Mouse (Mus musculus) hindbrain, embryonic 14.5 days (tissue): Measurements from ENCODE around the gene Olfr1444. TPM values are rescaled to one million over a fixed set of nuclear protein-coding genes. Genes with fewer than 3 reads are reported as not detected.
A peak's percentile ranks its signal among the peaks of the same experiment; 100 is the strongest.

Experiments used
- ATAC-seq: fragments of 200-750 bp; cut with Nextera tagmentation; 2 replicates; pipeline ENCODE4 v1.8.0; 2017; ENCODE audit warnings: moderate number of reproducible peaks, mild to moderate bottlenecking, moderate TSS enrichment, moderate library complexity; ENCODE audit not compliant: low FRiP score
- DNase-seq: peaks from one replicate; pipeline ENCODE4 v3.0.0-alpha.2; 2015; ENCODE audit warnings: low spot score
- H3K27ac ChIP-seq: fragments of 300-500 bp; sonication (generic); 2 replicates; pipeline ENCODE4 v1.5.1; 2014; ENCODE audit warnings: mild to moderate bottlenecking, moderate library complexity
- H3K27me3 ChIP-seq: fragments of 300-500 bp; sonication (generic); 2 replicates; pipeline ENCODE4 v1.6.1; 2014; ENCODE audit warnings: mild to moderate bottlenecking, low read length, mixed read lengths; ENCODE audit not compliant: control insufficient read depth, insufficient read depth
- H3K36me3 ChIP-seq: fragments of 300-500 bp; sonication (generic); replicated peaks from 2 replicates; pipeline ENCODE4 v1.6.1; 2014; ENCODE audit not compliant: control insufficient read depth, insufficient read depth
- H3K4me1 ChIP-seq: fragments of 300-500 bp; sonication (generic); replicated peaks from 2 replicates; pipeline ENCODE4 v1.6.1; 2014; ENCODE audit warnings: antibody characterized with exemption, low read length, mixed read lengths; ENCODE audit not compliant: control insufficient read depth, insufficient read depth
- H3K4me2 ChIP-seq: fragments of 300-500 bp; sonication (generic); replicated peaks from 2 replicates; pipeline ENCODE4 v1.6.1; 2014; ENCODE audit warnings: mild to moderate bottlenecking, moderate library complexity
- H3K4me3 ChIP-seq: fragments of 300-500 bp; sonication (generic); replicated peaks from 2 replicates; pipeline ENCODE4 v1.5.1; 2014; ENCODE audit warnings: mild to moderate bottlenecking, low read length
- H3K9ac ChIP-seq: fragments of 300-500 bp; sonication (generic); 2 replicates; pipeline ENCODE4 v1.6.1; 2014
- H3K9me3 ChIP-seq: fragments of 300-500 bp; sonication (generic); 2 replicates; pipeline ENCODE4 v1.6.1; 2016; ENCODE audit warnings: low read length; ENCODE audit not compliant: control insufficient read depth
- WGBS: fragments of 180-500 bp; shearing (Covaris S2); extraction: QIAGEN DNeasy Blood & Tissue Kit; methylation state at CpG from one replicate; pipeline ENCODE4 v1.1.7; 2014; 5-methylcytosine and 5-hydroxymethylcytosine counted together
- polyA plus RNA-seq: library from polyadenylated mRNA; unstranded; fragments of >200 nt; fragmentation: Nextera tagmentation; extraction: Ambion mirVana; gene quantifications from 2 replicates; pipeline ENCODE4 v1.2.1, GENCODE M21; 2014

Olfr1444 gene
- not detected in 2 replicates for polyA plus RNA-seq

GRCm38 (mm10) chr19:12856983-12857382 lies at the start of gene Olfr1444:
TSS of gene Olfr1444 (plus strand) at chr19:12857283.
- DNase-seq (no peak), ATAC-seq (no peak)
- no peak within 1 kb of the TSS for H3K27ac ChIP-seq
- no peaks in the 10 kb centered on the region for H3K27me3 ChIP-seq
- H3K4me1 ChIP-seq = no peaks in the 10 kb centered on the region
- 53% methylated on average over 1 of the region's 1 CpGs for WGBS
- no peak within 1 kb of the TSS for H3K4me3 ChIP-seq
- H3K36me3 ChIP-seq = no peaks in the 10 kb centered on the region
- H3K9me3 ChIP-seq = no peaks in the 10 kb centered on the region
- no peak within 1 kb of the TSS for H3K9ac ChIP-seq
- no peak within 1 kb of the TSS for H3K4me2 ChIP-seq

- Histone ChIP-seq H3K9ac (no peak overlapping the region), H3K4me2 (no peak overlapping the region)
- 58% methylated on average over 1 of the region's 1 CpGs for WGBS
Observed at GRCm38 (mm10) chr19:12812644-12813364, 44.3 kb upstream of the Olfr1444 start.

GRCm38 (mm10) chr19:12813883-12814282 lies 43.2 kb upstream of the Olfr1444 start:
- Histone ChIP-seq H3K27me3 (no peaks in the 10 kb centered on the region), H3K36me3 (no peaks in the 10 kb centered on the region), H3K9me3 (no peaks in the 10 kb centered on the region), H3K4me3 (no peak overlapping the region), H3K4me1 (no peaks in the 10 kb centered on the region), H3K9ac (no peak overlapping the region), H3K27ac (no peak overlapping the region), H3K4me2 (no peak overlapping the region)
- DNase-seq = no peak
- ATAC-seq = no peak
- WGBS = 89% methylated on average over 1 of the region's 1 CpGs

More at GRCm38 (mm10) chr19:12812644-12813364, 44.3 kb upstream of the Olfr1444 start:
- Histone ChIP-seq H3K4me3 (no peak overlapping the region), H3K9me3 (no peaks in the 10 kb centered on the region), H3K27ac (no peak overlapping the region), H3K36me3 (no peaks in the 10 kb centered on the region), H3K4me1 (no peaks in the 10 kb centered on the region), H3K27me3 (no peaks in the 10 kb centered on the region)
- no peak for ATAC-seq
- no peak for DNase-seq

- no peak for DNase-seq
- H3K4me2 ChIP-seq = no peak overlapping the region
- no peaks in the 10 kb centered on the region for H3K36me3 ChIP-seq
- no peaks in the 10 kb centered on the region for H3K4me1 ChIP-seq
- no peaks in the 10 kb centered on the region for H3K27me3 ChIP-seq
- H3K9ac ChIP-seq = no peak overlapping the region
- 92% methylated on average over 1 of the region's 1 CpGs for WGBS
- H3K4me3 ChIP-seq = no peak overlapping the region
- H3K27ac ChIP-seq = no peak overlapping the region
- H3K9me3 ChIP-seq = no peaks in the 10 kb centered on the region
- ATAC-seq = no peak
Observed at GRCm38 (mm10) chr19:12818507-12818906, 38.6 kb upstream of the Olfr1444 start.

- Histone ChIP-seq H3K9ac (no peak overlapping the region), H3K9me3 (no peaks in the 10 kb centered on the region), H3K4me3 (no peak overlapping the region), H3K27me3 (no peaks in the 10 kb centered on the region), H3K27ac (no peak overlapping the region), H3K4me2 (no peak overlapping the region), H3K4me1 (no peaks in the 10 kb centered on the region), H3K36me3 (no peaks in the 10 kb centered on the region)
- no peak for ATAC-seq
- peak; percentile 75 for DNase-seq
- WGBS = 34% methylated on average over 4 of the region's 4 CpGs
Observed at GRCm38 (mm10) chr19:12820383-12820782, 36.7 kb upstream of the Olfr1444 start.

GRCm38 (mm10) chr19:12824549-12824948 lies 32.5 kb upstream of the Olfr1444 start:
- Histone ChIP-seq H3K27ac (no peak overlapping the region), H3K4me3 (no peak overlapping the region), H3K4me2 (no peak overlapping the region), H3K9ac (no peak overlapping the region), H3K36me3 (no peaks in the 10 kb centered on the region), H3K9me3 (no peaks in the 10 kb centered on the region), H3K4me1 (no peaks in the 10 kb centered on the region), H3K27me3 (no peaks in the 10 kb centered on the region)
- WGBS = 71% methylated on average over 4 of the region's 4 CpGs
- ATAC-seq (no peak), DNase-seq (no peak)

GRCm38 (mm10) chr19:12830823-12831430 lies 26.2 kb upstream of the Olfr1444 start:
- Histone ChIP-seq H3K4me2 (no peak overlapping the region), H3K4me3 (no peak overlapping the region), H3K36me3 (no peaks in the 10 kb centered on the region), H3K27ac (no peak overlapping the region), H3K4me1 (no peaks in the 10 kb centered on the region), H3K9me3 (no peaks in the 10 kb centered on the region), H3K27me3 (no peaks in the 10 kb centered on the region), H3K9ac (no peak overlapping the region)
- WGBS = 73% methylated on average over 2 of the region's 2 CpGs
- DNase-seq = no peak
- ATAC-seq = no peak

GRCm38 (mm10) chr19:12831559-12831958 lies 25.5 kb upstream of the Olfr1444 start:
- Histone ChIP-seq H3K27me3 (no peaks in the 10 kb centered on the region), H3K4me3 (no peak overlapping the region), H3K4me2 (no peak overlapping the region), H3K4me1 (no peaks in the 10 kb centered on the region), H3K9ac (no peak overlapping the region), H3K27ac (no peak overlapping the region), H3K36me3 (no peaks in the 10 kb centered on the region), H3K9me3 (no peaks in the 10 kb centered on the region)
- DNase-seq (no peak), ATAC-seq (no peak)
- WGBS = 82% methylated on average over 1 of the region's 1 CpGs

- no peaks in the 10 kb centered on the region for H3K9me3 ChIP-seq
- 86% methylated on average over 3 of the region's 3 CpGs for WGBS
- no peak overlapping the region for H3K4me2 ChIP-seq
- no peaks in the 10 kb centered on the region for H3K27me3 ChIP-seq
- H3K36me3 ChIP-seq = no peaks in the 10 kb centered on the region
- H3K9ac ChIP-seq = no peak overlapping the region
- ATAC-seq (no peak), DNase-seq (no peak)
- no peaks in the 10 kb centered on the region for H3K4me1 ChIP-seq
- H3K4me3 ChIP-seq = no peak overlapping the region
- no peak overlapping the region for H3K27ac ChIP-seq
Observed at GRCm38 (mm10) chr19:12833625-12834024, 23.5 kb upstream of the Olfr1444 start.
